Mouse (Mus musculus) heart, embryonic 15.5 days (tissue): Measurements from ENCODE around the gene Mrps2. TPM values are rescaled to one million over a fixed set of nuclear protein-coding genes. Genes with fewer than 3 reads are reported as not detected.
A peak's percentile ranks its signal among the peaks of the same experiment; 100 is the strongest.
"Not testable (repeated sequence)": the region's sequence is repeated elsewhere in the genome, so short reads cannot be mapped to it uniquely, and the experiment has no call there.

Experiments used
- ATAC-seq: fragments of 200-750 bp; cut with Nextera tagmentation; replicated peaks from 2 replicates; pipeline ENCODE4 v1.8.0; 2017; ENCODE audit warnings: low read depth, moderate TSS enrichment; ENCODE audit not compliant: insufficient number of reproducible peaks, insufficient read depth, low FRiP score
- H3K27ac ChIP-seq: fragments of 300-500 bp; sonication (generic); 2 replicates; pipeline ENCODE4 v1.5.1; 2015; ENCODE audit warnings: mild to moderate bottlenecking, inconsistent platforms
- H3K27me3 ChIP-seq: fragments of 300-500 bp; sonication (generic); 2 replicates; pipeline ENCODE4 v1.6.1; 2015; ENCODE audit warnings: inconsistent platforms
- H3K36me3 ChIP-seq: fragments of 300-500 bp; sonication (generic); 2 replicates; pipeline ENCODE4 v1.6.1; 2015; ENCODE audit warnings: mild to moderate bottlenecking, inconsistent platforms
- H3K4me1 ChIP-seq: fragments of 300-500 bp; sonication (generic); replicated peaks from 2 replicates; pipeline ENCODE4 v1.6.1; 2015; ENCODE audit warnings: inconsistent platforms
- H3K4me2 ChIP-seq: fragments of 300-500 bp; sonication (generic); 2 replicates; pipeline ENCODE4 v1.6.1; 2015; ENCODE audit warnings: inconsistent platforms, mild to moderate bottlenecking, moderate library complexity
- H3K4me3 ChIP-seq: fragments of 300-500 bp; sonication (generic); 2 replicates; pipeline ENCODE4 v1.5.1; 2015; ENCODE audit warnings: mild to moderate bottlenecking, inconsistent platforms
- H3K9ac ChIP-seq: fragments of 300-500 bp; sonication (generic); 2 replicates; pipeline ENCODE4 v1.6.1; 2015; ENCODE audit warnings: mild to moderate bottlenecking, inconsistent platforms
- H3K9me3 ChIP-seq: fragments of 300-500 bp; sonication (generic); replicated peaks from 2 replicates; pipeline ENCODE4 v1.6.1; 2016; ENCODE audit warnings: inconsistent platforms
- WGBS: fragments of 180-500 bp; shearing (Covaris S2); methylation state at CpG from one replicate; pipeline ENCODE4 v1.1.7; 2015; ENCODE audit warnings: mixed read lengths; 5-methylcytosine and 5-hydroxymethylcytosine counted together
- polyA plus RNA-seq: library from polyadenylated mRNA; unstranded; fragments of >200 nt; fragmentation: Nextera tagmentation; extraction: Ambion mirVana; gene quantifications from 2 replicates; pipeline ENCODE4 v1.2.1, GENCODE M21; 2015

The Mrps2 gene
- polyA plus RNA-seq, 1 experiment from 2014 or later = 45.2 TPM

- no peaks in the 10 kb centered on the region for H3K4me1 ChIP-seq
- H3K27ac ChIP-seq = no peak overlapping the region
- 75% methylated on average over 10 of the region's 10 CpGs for WGBS
- no peak for ATAC-seq
- H3K9me3 ChIP-seq = no peaks in the 10 kb centered on the region
- no peak overlapping the region for H3K4me3 ChIP-seq
- no peak overlapping the region for H3K9ac ChIP-seq
- no peaks in the 10 kb centered on the region for H3K27me3 ChIP-seq
- no peaks in the 10 kb centered on the region for H3K36me3 ChIP-seq
- H3K4me2 ChIP-seq = no peak overlapping the region
Measured at GRCm38 (mm10) chr2:28502987-28503386, 35.1 kb downstream of the Mrps2 start.

GRCm38 (mm10) chr2:28504676-28505075, 36.8 kb downstream of the Mrps2 start:
- no peak overlapping the region for H3K27ac ChIP-seq
- ATAC-seq = no peak

GRCm38 (mm10) chr2:28505795-28506194, 37.9 kb downstream of the Mrps2 start, which contains the start of gene Gm10134:
TSS of gene Gm10134 (plus strand) at chr2:28506095.
- H3K4me2 ChIP-seq = no peak within 1 kb of the TSS
- no peak for ATAC-seq
- WGBS = 71% methylated on average over 3 of the region's 3 CpGs
- no peaks in the 10 kb centered on the region for H3K9me3 ChIP-seq
- H3K27ac ChIP-seq = no peak within 1 kb of the TSS
- no peak within 1 kb of the TSS for H3K4me3 ChIP-seq
- no peaks in the 10 kb centered on the region for H3K36me3 ChIP-seq
- H3K4me1 ChIP-seq = no peaks in the 10 kb centered on the region
- H3K27me3 ChIP-seq = 0 out of 2 replicates have a peak, but pooled peaks cover 5% of the 10 kb centered on the region
- no peak within 1 kb of the TSS for H3K9ac ChIP-seq

More at GRCm38 (mm10) chr2:28504676-28505075, 36.8 kb downstream of the Mrps2 start:
- no peaks in the 10 kb centered on the region for H3K36me3 ChIP-seq
- no peak overlapping the region for H3K9ac ChIP-seq
- no peaks in the 10 kb centered on the region for H3K4me1 ChIP-seq
- no peak overlapping the region for H3K4me2 ChIP-seq
- WGBS = 87% methylated on average over 13 of the region's 13 CpGs
- no peak overlapping the region for H3K4me3 ChIP-seq
- no peaks in the 10 kb centered on the region for H3K9me3 ChIP-seq
- 0 out of 2 replicates have a peak, but pooled peaks cover 2% of the 10 kb centered on the region for H3K27me3 ChIP-seq

- no peak overlapping the region for H3K9ac ChIP-seq
- no peaks in the 10 kb centered on the region for H3K36me3 ChIP-seq
- H3K4me3 ChIP-seq = no peak overlapping the region
- H3K4me2 ChIP-seq = no peak overlapping the region
- ATAC-seq = no peak
- peaks cover 9% of the 10 kb centered on the region; the same call in 1 of the 2 replicates for H3K27me3 ChIP-seq
- H3K9me3 ChIP-seq = no peaks in the 10 kb centered on the region
- no peaks in the 10 kb centered on the region for H3K4me1 ChIP-seq
- WGBS = 81% methylated on average over 6 of the region's 6 CpGs
- H3K27ac ChIP-seq = no peak overlapping the region
Measured at GRCm38 (mm10) chr2:28506291-28506690, 38.4 kb downstream of the Mrps2 start.

GRCm38 (mm10) chr2:28511600-28511999, 43.7 kb downstream of the Mrps2 start:
- ATAC-seq, H3K27ac ChIP-seq, H3K4me2 ChIP-seq, H3K9me3 ChIP-seq, H3K9ac ChIP-seq, H3K36me3 ChIP-seq, H3K4me3 ChIP-seq: not testable (repeated sequence)
- WGBS = 47% methylated on average over 5 of the region's 5 CpGs
- Histone ChIP-seq H3K27me3 (peaks cover 17% of the 10 kb centered on the region; the same call in 1 of the 2 replicates), H3K4me1 (peaks cover 16% of the 10 kb centered on the region)

GRCm38 (mm10) chr2:28512798-28513401, 45.0 kb downstream of the Mrps2 start, which contains the start of gene Ralgds:
TSS of gene Ralgds (plus strand) at chr2:28513125.
- WGBS = under 1% methylated on average over 50 of the region's 71 CpGs
- ATAC-seq = peak; percentile 69
- peak within 1 kb of the TSS; percentile 79 for H3K9ac ChIP-seq
- H3K9me3 ChIP-seq = no peaks in the 10 kb centered on the region
- no peaks in the 10 kb centered on the region for H3K36me3 ChIP-seq
- peak within 1 kb of the TSS; percentile 72 for H3K4me3 ChIP-seq
- peak within 1 kb of the TSS; percentile 99 for H3K4me2 ChIP-seq
- H3K27ac ChIP-seq = no peak within 1 kb of the TSS
- peaks cover 22% of the 10 kb centered on the region for H3K4me1 ChIP-seq
- H3K27me3 ChIP-seq = peaks cover 17% of the 10 kb centered on the region; the same call in 1 of the 2 replicates

GRCm38 (mm10) chr2:28513431-28514370, 45.8 kb downstream of the Mrps2 start:
- ATAC-seq = peak; percentile 9; the same call in 1 of the 2 replicates
- peak overlapping the region; percentile 72 for H3K4me3 ChIP-seq
- H3K36me3 ChIP-seq = no peaks in the 10 kb centered on the region
- peak overlapping the region; percentile 99 for H3K4me2 ChIP-seq
- H3K4me1 ChIP-seq = peaks cover 22% of the 10 kb centered on the region
- 7% methylated on average over 47 of the region's 47 CpGs for WGBS
- H3K9ac ChIP-seq = peak overlapping the region; percentile 79
- H3K27ac ChIP-seq = no peak overlapping the region
- peaks cover 14% of the 10 kb centered on the region; the same call in 1 of the 2 replicates for H3K27me3 ChIP-seq
- H3K9me3 ChIP-seq = no peaks in the 10 kb centered on the region

GRCm38 (mm10) chr2:28514489-28514888, 46.6 kb downstream of the Mrps2 start:
- 16% methylated on average over 5 of the region's 5 CpGs for WGBS
- Histone ChIP-seq H3K36me3 (no peaks in the 10 kb centered on the region), H3K27me3 (peaks cover 14% of the 10 kb centered on the region; the same call in 1 of the 2 replicates), H3K27ac (no peak overlapping the region), H3K4me3 (peak overlapping the region; percentile 72), H3K9ac (no peak overlapping the region), H3K9me3 (no peaks in the 10 kb centered on the region), H3K4me1 (peaks cover 22% of the 10 kb centered on the region), H3K4me2 (peak overlapping the region; percentile 99)
- ATAC-seq = no peak

- peak; percentile 34 for ATAC-seq
- WGBS = 42% methylated on average over 5 of the region's 5 CpGs
- no peak overlapping the region for H3K9ac ChIP-seq
- H3K4me3 ChIP-seq = no peak overlapping the region
- no peaks in the 10 kb centered on the region for H3K9me3 ChIP-seq
- no peak overlapping the region for H3K27ac ChIP-seq
- H3K27me3 ChIP-seq = 0 out of 2 replicates have a peak, but pooled peaks cover under 1% of the 10 kb centered on the region
- H3K36me3 ChIP-seq = no peaks in the 10 kb centered on the region
- no peak overlapping the region for H3K4me2 ChIP-seq
- H3K4me1 ChIP-seq = peaks cover 28% of the 10 kb centered on the region
Measured at GRCm38 (mm10) chr2:28517206-28517909, 49.5 kb downstream of the Mrps2 start.

GRCm38 (mm10) chr2:28518231-28518630, 50.4 kb downstream of the Mrps2 start:
- H3K36me3 ChIP-seq = no peaks in the 10 kb centered on the region
- WGBS = 55% methylated on average over 2 of the region's 2 CpGs
- H3K27me3 ChIP-seq = no peaks in the 10 kb centered on the region
- H3K27ac ChIP-seq = no peak overlapping the region
- no peak overlapping the region for H3K9ac ChIP-seq
- no peak overlapping the region for H3K4me2 ChIP-seq
- H3K4me3 ChIP-seq = no peak overlapping the region
- ATAC-seq = no peak
- H3K4me1 ChIP-seq = peaks cover 30% of the 10 kb centered on the region
- H3K9me3 ChIP-seq = no peaks in the 10 kb centered on the region

- ATAC-seq = no peak
- Histone ChIP-seq H3K27me3 (no peaks in the 10 kb centered on the region), H3K27ac (no peak overlapping the region), H3K9ac (no peak overlapping the region), H3K9me3 (no peaks in the 10 kb centered on the region), H3K4me2 (no peak overlapping the region), H3K4me3 (no peak overlapping the region), H3K4me1 (peaks cover 38% of the 10 kb centered on the region), H3K36me3 (no peaks in the 10 kb centered on the region)
- WGBS = 75% methylated on average over 5 of the region's 5 CpGs
Measured at GRCm38 (mm10) chr2:28520581-28520980, 52.7 kb downstream of the Mrps2 start.
